Mouse (Mus musculus) ES-E14 (cell line): ENCODE data around the gene Epb41.

ENCODE experiments used
- CHD2 ChIP-seq: IDR thresholded peaks from 2 replicates; pipeline ENCODE4 v1.6.1; 2014; ENCODE audit warnings: mild to moderate bottlenecking, low read depth, low read length, inconsistent platforms
- MAFK ChIP-seq: IDR thresholded peaks from 2 replicates; pipeline ENCODE4 v1.6.1; 2014; ENCODE audit warnings: mild to moderate bottlenecking, low read depth, low read length, inconsistent platforms; ENCODE audit not compliant: insufficient read depth
- ZC3H11A ChIP-seq: IDR thresholded peaks from 2 replicates; pipeline ENCODE4 v1.6.1; 2012; ENCODE audit warnings: low read depth, mild to moderate bottlenecking, inconsistent platforms, low read length, borderline replicate concordance
- ZNF384 ChIP-seq: IDR thresholded peaks from 2 replicates; pipeline ENCODE4 v1.6.1; 2012; ENCODE audit warnings: low read depth, low read length, inconsistent platforms

DNA sequence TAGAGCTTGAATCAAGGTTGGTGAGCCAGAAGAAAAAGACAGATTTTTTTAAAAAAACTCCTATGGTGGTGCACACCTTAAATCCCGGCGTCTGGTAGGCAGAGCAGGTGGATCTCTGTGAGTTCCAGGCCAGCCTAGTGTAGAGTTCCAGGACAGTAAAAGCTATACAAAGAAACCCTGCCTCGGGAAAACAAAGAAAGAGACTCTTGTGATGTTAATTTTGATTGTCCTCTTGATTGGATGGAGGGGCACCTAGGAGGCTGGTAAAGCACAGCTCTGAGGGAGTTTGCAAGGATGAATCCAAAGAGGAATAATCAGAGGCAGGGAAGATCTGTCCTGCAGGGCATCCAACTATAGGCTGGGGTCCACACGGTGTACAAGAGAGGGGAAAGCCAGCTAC is 56.6 kb downstream of the Epb41 start:
- TF ChIP-seq ZNF384 (peak; percentile 82), CHD2 (no peak), ZC3H11A (no peak), MAFK (no peak)
